Mouse (Mus musculus): ENCODE measurements at regions not wholly inside any gene's neighbourhood (a gene's known extent, or its start where the extent isn't known, plus 50 kb on each side); places are given as distances from the start of the nearest gene placed in this dataset.

DNA sequence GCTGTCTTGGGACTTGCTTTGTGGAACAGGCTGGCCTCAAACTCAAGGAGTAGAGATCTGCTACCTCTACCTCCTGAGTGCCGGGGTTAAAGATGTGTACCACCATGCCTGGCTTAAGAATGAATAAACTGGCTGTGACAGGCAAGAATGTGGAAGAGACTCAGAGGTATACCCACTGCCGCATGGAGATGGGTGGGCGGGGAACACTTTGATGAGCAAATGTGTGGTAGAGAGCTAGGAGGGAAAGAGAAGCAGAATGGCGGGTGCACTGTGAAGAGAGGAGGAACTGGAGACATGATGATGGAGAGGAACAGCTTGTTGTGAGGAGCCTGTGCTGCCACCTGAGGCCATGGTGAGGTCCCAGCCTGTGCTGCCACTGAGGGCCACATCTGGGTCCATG, 138.9 kb downstream of the Tpra1 start:
- no peaks in the 10 kb centered on the region for H3K9me3 ChIP-seq (ENCODE audit: control insufficient read depth, low read length)
- no peak for ATAC-seq (ENCODE audit: insufficient read depth, low FRiP score, low TSS enrichment)
- H3K4me1 ChIP-seq (ENCODE audit: control insufficient read depth, insufficient read depth, low read length), result peaks cover 2% of the 10 kb centered on the region; the same call in 1 of the 2 replicates
- 83% methylated on average over 4 of the region's 4 CpGs for WGBS
- H3K27ac ChIP-seq (ENCODE audit: low read depth, low read length), result no peak overlapping the region
- no peaks in the 10 kb centered on the region for H3K36me3 ChIP-seq (ENCODE audit: control insufficient read depth, insufficient read depth, low read length)
- H3K4me2 ChIP-seq (ENCODE audit: low read depth), result no peak overlapping the region
- no peak overlapping the region for H3K9ac ChIP-seq (ENCODE audit: low read length)
- no peak overlapping the region for H3K4me3 ChIP-seq (ENCODE audit: low read depth, low read length)
- no peaks in the 10 kb centered on the region for H3K27me3 ChIP-seq (ENCODE audit: control insufficient read depth, insufficient read depth, low read length)
- no peak for DNase-seq (ENCODE audit: low spot score)

DNA sequence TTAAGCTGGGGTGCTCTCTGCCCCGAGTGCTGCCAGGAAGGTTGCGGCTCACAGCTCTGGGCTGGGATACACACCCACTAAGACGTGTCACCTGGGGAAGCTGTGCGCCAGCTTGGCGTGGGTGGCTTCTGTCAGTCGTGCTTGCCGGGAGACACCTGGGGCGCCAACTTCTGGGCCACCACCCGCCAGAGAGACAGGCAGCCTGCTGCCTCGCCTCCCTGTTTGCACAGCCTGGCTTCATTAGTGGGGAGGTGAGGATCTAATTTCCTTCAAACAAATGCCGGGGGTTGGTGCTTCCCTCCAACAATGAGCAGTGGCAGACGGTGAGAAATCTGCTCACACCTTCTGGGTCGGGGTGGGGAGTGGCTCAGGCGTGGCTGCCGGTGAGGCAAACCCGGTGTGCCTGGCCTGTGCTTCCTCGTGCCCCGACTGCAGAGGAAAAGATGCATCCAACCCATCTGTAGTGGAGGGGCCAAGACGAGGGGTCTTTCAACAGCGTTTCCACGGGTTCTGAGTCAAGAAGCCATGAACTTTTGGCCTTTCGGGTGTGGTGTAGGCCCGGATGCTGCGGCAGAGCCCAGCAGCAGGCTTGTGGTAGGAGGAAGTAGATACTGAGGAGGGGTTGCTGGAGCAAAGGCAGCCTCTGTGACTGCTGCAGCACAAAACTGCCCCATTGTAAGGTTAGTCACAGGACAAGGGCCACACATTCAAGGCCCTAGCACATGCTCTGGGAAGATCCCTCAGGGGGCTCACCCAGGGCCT, 140.6 kb downstream of the Tpra1 start:
- Histone ChIP-seq H3K4me3 (ENCODE audit: low read depth, low read length) (no peak overlapping the region), H3K27me3 (ENCODE audit: control insufficient read depth, insufficient read depth, low read length) (no peaks in the 10 kb centered on the region), H3K27ac (ENCODE audit: low read depth, low read length) (no peak overlapping the region), H3K9me3 (ENCODE audit: control insufficient read depth, low read length) (no peaks in the 10 kb centered on the region), H3K4me2 (ENCODE audit: low read depth) (no peak overlapping the region), H3K36me3 (ENCODE audit: control insufficient read depth, insufficient read depth, low read length) (no peaks in the 10 kb centered on the region), H3K9ac (ENCODE audit: low read length) (no peak overlapping the region), H3K4me1 (ENCODE audit: control insufficient read depth, insufficient read depth, low read length) (no peaks in the 10 kb centered on the region)
- DNase-seq (ENCODE audit: low spot score) (no peak), ATAC-seq (ENCODE audit: insufficient read depth, low FRiP score, low TSS enrichment) (no peak)
- 53% methylated on average over 24 of the region's 24 CpGs for WGBS

- no peak overlapping the region for H3K4me2 ChIP-seq (ENCODE audit: low read depth)
- ATAC-seq (ENCODE audit: insufficient read depth, low FRiP score, low TSS enrichment) (no peak), DNase-seq (ENCODE audit: low spot score) (no peak)
- no peaks in the 10 kb centered on the region for H3K36me3 ChIP-seq (ENCODE audit: control insufficient read depth, insufficient read depth, low read length)
- H3K9me3 ChIP-seq (ENCODE audit: control insufficient read depth, low read length), result no peaks in the 10 kb centered on the region
- no peak overlapping the region for H3K4me3 ChIP-seq (ENCODE audit: low read depth, low read length)
- H3K27me3 ChIP-seq (ENCODE audit: control insufficient read depth, insufficient read depth, low read length), result no peaks in the 10 kb centered on the region
- no peak overlapping the region for H3K9ac ChIP-seq (ENCODE audit: low read length)
- no peak overlapping the region for H3K27ac ChIP-seq (ENCODE audit: low read depth, low read length)
- 76% methylated on average over 4 of the region's 4 CpGs for WGBS
- H3K4me1 ChIP-seq (ENCODE audit: control insufficient read depth, insufficient read depth, low read length), result no peaks in the 10 kb centered on the region
Measured at GRCm38 (mm10) chr6:89045436-89045966, 143.4 kb downstream of the Tpra1 start.

DNA sequence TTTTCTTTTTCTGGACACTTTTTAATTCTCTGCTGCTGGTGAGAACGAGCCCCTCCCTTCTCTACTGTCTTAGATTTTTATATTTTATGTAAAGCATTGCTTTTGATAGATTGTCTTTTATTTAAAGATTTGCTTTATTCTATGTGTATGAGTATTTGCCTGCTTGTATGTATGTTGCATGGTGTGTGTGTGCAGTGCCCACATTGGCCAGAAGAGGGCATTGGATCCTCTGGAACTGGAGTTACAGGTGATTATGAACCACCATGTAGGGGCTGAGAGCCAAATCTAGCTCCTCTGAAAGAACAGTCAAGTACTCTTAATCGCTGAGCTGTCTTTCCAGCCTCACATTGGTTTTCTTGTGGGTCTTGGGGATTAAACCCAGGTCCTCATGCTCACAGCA, 144.4 kb downstream of the Tpra1 start:
- no peak overlapping the region for H3K4me2 ChIP-seq (ENCODE audit: low read depth)
- no peaks in the 10 kb centered on the region for H3K36me3 ChIP-seq (ENCODE audit: control insufficient read depth, insufficient read depth, low read length)
- DNase-seq (ENCODE audit: low spot score) (no peak), ATAC-seq (ENCODE audit: insufficient read depth, low FRiP score, low TSS enrichment) (no peak)
- no peaks in the 10 kb centered on the region for H3K9me3 ChIP-seq (ENCODE audit: control insufficient read depth, low read length)
- no peak overlapping the region for H3K27ac ChIP-seq (ENCODE audit: low read depth, low read length)
- H3K9ac ChIP-seq (ENCODE audit: low read length), result no peak overlapping the region
- no peaks in the 10 kb centered on the region for H3K27me3 ChIP-seq (ENCODE audit: control insufficient read depth, insufficient read depth, low read length)
- H3K4me3 ChIP-seq (ENCODE audit: low read depth, low read length), result no peak overlapping the region
- H3K4me1 ChIP-seq (ENCODE audit: control insufficient read depth, insufficient read depth, low read length), result no peaks in the 10 kb centered on the region
- WGBS, result 83% methylated on average over 2 of the region's 2 CpGs

GRCm38 (mm10) chr6:89047629-89048332, 145.7 kb downstream of the Tpra1 start:
- no peak overlapping the region for H3K9ac ChIP-seq (ENCODE audit: low read length)
- no peak overlapping the region for H3K4me3 ChIP-seq (ENCODE audit: low read depth, low read length)
- H3K9me3 ChIP-seq (ENCODE audit: control insufficient read depth, low read length), result no peaks in the 10 kb centered on the region
- no peaks in the 10 kb centered on the region for H3K4me1 ChIP-seq (ENCODE audit: control insufficient read depth, insufficient read depth, low read length)
- no peak overlapping the region for H3K4me2 ChIP-seq (ENCODE audit: low read depth)
- DNase-seq (ENCODE audit: low spot score) (no peak), ATAC-seq (ENCODE audit: insufficient read depth, low FRiP score, low TSS enrichment) (no peak)
- H3K27ac ChIP-seq (ENCODE audit: low read depth, low read length), result no peak overlapping the region
- H3K36me3 ChIP-seq (ENCODE audit: control insufficient read depth, insufficient read depth, low read length), result no peaks in the 10 kb centered on the region
- WGBS, result 64% methylated on average over 6 of the region's 6 CpGs
- H3K27me3 ChIP-seq (ENCODE audit: control insufficient read depth, insufficient read depth, low read length), result no peaks in the 10 kb centered on the region

- 67% methylated on average over 1 of the region's 1 CpGs for WGBS
- Histone ChIP-seq H3K4me1 (ENCODE audit: control insufficient read depth, insufficient read depth, low read length) (no peaks in the 10 kb centered on the region), H3K4me3 (ENCODE audit: low read depth, low read length) (no peak overlapping the region), H3K27me3 (ENCODE audit: control insufficient read depth, insufficient read depth, low read length) (no peaks in the 10 kb centered on the region), H3K9me3 (ENCODE audit: control insufficient read depth, low read length) (no peaks in the 10 kb centered on the region), H3K4me2 (ENCODE audit: low read depth) (no peak overlapping the region), H3K27ac (ENCODE audit: low read depth, low read length) (no peak overlapping the region), H3K9ac (ENCODE audit: low read length) (no peak overlapping the region), H3K36me3 (ENCODE audit: control insufficient read depth, insufficient read depth, low read length) (no peaks in the 10 kb centered on the region)
- ATAC-seq (ENCODE audit: insufficient read depth, low FRiP score, low TSS enrichment) (no peak), DNase-seq (ENCODE audit: low spot score) (no peak)
Measured at GRCm38 (mm10) chr6:89049290-89049689, 147.2 kb downstream of the Tpra1 start.

DNA sequence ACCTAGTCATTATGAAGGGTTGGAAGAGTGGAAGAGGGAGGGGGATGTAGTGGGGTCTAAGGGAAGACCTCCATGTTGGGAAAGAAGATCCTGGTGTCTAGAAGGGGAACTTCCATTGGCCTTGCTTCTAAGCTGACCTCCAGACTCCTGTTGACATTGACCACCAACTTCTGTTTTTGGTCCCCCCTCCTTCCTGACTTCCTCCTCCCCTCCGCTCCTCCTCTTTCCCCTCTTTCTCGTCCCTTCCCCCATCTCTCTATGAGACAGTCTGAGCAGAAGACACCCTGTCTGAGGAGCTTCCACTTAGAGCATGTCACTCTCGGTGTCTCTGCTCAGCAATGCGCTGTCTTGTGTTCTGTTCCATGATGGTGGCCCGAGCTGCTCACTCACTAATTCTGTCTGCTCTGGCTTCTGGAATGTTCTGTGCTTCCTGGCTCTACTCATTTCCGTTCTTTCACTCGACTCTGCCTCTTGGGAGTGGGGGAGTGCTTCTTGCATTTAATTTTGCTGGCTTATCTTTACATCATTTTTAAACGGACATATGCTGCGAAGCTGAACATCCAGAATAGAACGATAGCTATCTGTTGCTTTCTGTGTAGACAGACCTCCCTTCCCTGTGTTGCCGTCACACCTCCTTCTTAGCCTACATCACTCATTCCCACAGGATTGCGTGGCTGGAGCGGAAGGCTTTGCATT, 148.7 kb downstream of the Tpra1 start:
- WGBS, result 91% methylated on average over 13 of the region's 13 CpGs
- H3K27ac ChIP-seq (ENCODE audit: low read depth, low read length), result no peak overlapping the region
- ATAC-seq (ENCODE audit: insufficient read depth, low FRiP score, low TSS enrichment) (no peak), DNase-seq (ENCODE audit: low spot score) (no peak)
- H3K4me1 ChIP-seq (ENCODE audit: control insufficient read depth, insufficient read depth, low read length), result no peaks in the 10 kb centered on the region
- H3K9me3 ChIP-seq (ENCODE audit: control insufficient read depth, low read length), result no peaks in the 10 kb centered on the region
- no peak overlapping the region for H3K4me2 ChIP-seq (ENCODE audit: low read depth)
- H3K36me3 ChIP-seq (ENCODE audit: control insufficient read depth, insufficient read depth, low read length), result no peaks in the 10 kb centered on the region
- H3K9ac ChIP-seq (ENCODE audit: low read length), result no peak overlapping the region
- no peak overlapping the region for H3K4me3 ChIP-seq (ENCODE audit: low read depth, low read length)
- H3K27me3 ChIP-seq (ENCODE audit: control insufficient read depth, insufficient read depth, low read length), result no peaks in the 10 kb centered on the region

- Histone ChIP-seq H3K27ac (ENCODE audit: low read depth, low read length) (no peak overlapping the region), H3K4me1 (ENCODE audit: control insufficient read depth, insufficient read depth, low read length) (no peaks in the 10 kb centered on the region), H3K36me3 (ENCODE audit: control insufficient read depth, insufficient read depth, low read length) (no peaks in the 10 kb centered on the region), H3K4me2 (ENCODE audit: low read depth) (no peak overlapping the region), H3K9ac (ENCODE audit: low read length) (no peak overlapping the region), H3K4me3 (ENCODE audit: low read depth, low read length) (no peak overlapping the region), H3K27me3 (ENCODE audit: control insufficient read depth, insufficient read depth, low read length) (no peaks in the 10 kb centered on the region), H3K9me3 (ENCODE audit: control insufficient read depth, low read length) (no peaks in the 10 kb centered on the region)
- DNase-seq (ENCODE audit: low spot score), result no peak
- ATAC-seq (ENCODE audit: insufficient read depth, low FRiP score, low TSS enrichment), result no peak
- 84% methylated on average over 9 of the region's 9 CpGs for whole genome bisulfite sequencing
Measured at GRCm38 (mm10) chr6:89052758-89053460, 150.9 kb downstream of the Tpra1 start.

All from neural tube, embryonic 11.5 days (tissue).